ENCODE assay signal across 23 mouse cellular contexts in genomic region chr10:127238241-127238824, GRCm38 (mm10).
"Had no signal": no experiment of that assay in that cellular context is flagged by ENCODE, and none has a peak within 500 bp of the region (broad histone marks: within the 10 kb centered on the region; RNA-seq: fewer than 3 reads in every experiment).

No protein-coding gene starts in this region.

- H3K36me3 ChIP-seq: limb, embryonic 10.5 days; liver, embryonic 12.5 days; liver, embryonic 15.5 days; lung, embryonic 15.5 days had no signal

- DNase-seq: kidney, postnatal 25 days; layer of hippocampus, adult 9-11 months; liver; lung, adult 18-20 months; lung, postnatal 10 days; lung, postnatal 36 days; midbrain, embryonic 14.5 days; right cerebral cortex, adult 18-20 months; right cerebral cortex, postnatal 14 days; right cerebral cortex, postnatal 4 days; thymus, postnatal 25 days had no signal

- H3K27me3 ChIP-seq: neural tube, embryonic 12.5 days; neural tube, embryonic 15.5 days had no signal

- H3K4me3 ChIP-seq: layer of hippocampus, adult 2 months; limb, embryonic 13.5 days; liver, embryonic 12.5 days; liver, embryonic 15.5 days; lung, embryonic 15.5 days; megakaryocyte, embryonic 14.5 days; midbrain, embryonic 10.5 days; neural tube, embryonic 12.5 days; neural tube, embryonic 15.5 days had no signal

- H3K9ac ChIP-seq: liver, embryonic 12.5 days; liver, embryonic 15.5 days; lung, embryonic 15.5 days; neural tube, embryonic 12.5 days; neural tube, embryonic 15.5 days had no signal

- H3K9me3 ChIP-seq: limb, embryonic 10.5 days; limb, embryonic 13.5 days; liver, embryonic 12.5 days; liver, embryonic 15.5 days; lung, embryonic 15.5 days; megakaryocyte, embryonic 14.5 days; midbrain, embryonic 10.5 days; neural tube, embryonic 12.5 days; neural tube, embryonic 15.5 days had no signal

- H3K4me1 ChIP-seq: liver, embryonic 12.5 days; liver, embryonic 15.5 days; lung, embryonic 15.5 days; neural tube, embryonic 12.5 days; neural tube, embryonic 15.5 days had no signal

- H3K4me2 ChIP-seq: limb, embryonic 13.5 days; liver, embryonic 12.5 days; liver, embryonic 15.5 days; lung, embryonic 15.5 days; neural tube, embryonic 12.5 days; neural tube, embryonic 15.5 days had no signal

- H3K27ac ChIP-seq: kidney, postnatal 0 days; layer of hippocampus, adult 2 months; limb, embryonic 10.5 days; limb, embryonic 13.5 days; liver, embryonic 12.5 days; liver, embryonic 15.5 days; lung, embryonic 15.5 days; midbrain, embryonic 10.5 days; neural tube, embryonic 12.5 days; neural tube, embryonic 15.5 days; stomach, postnatal 0 days had no signal

- ATAC-seq: liver, embryonic 12.5 days had no signal
